Mouse (Mus musculus): ENCODE measurements at regions not wholly inside any gene's neighbourhood (a gene's known extent, or its start where the extent isn't known, plus 50 kb on each side); places are given as distances from the start of the nearest gene placed in this dataset.

GRCm38 (mm10) chr6:139210256-139210655, 291.5 kb downstream of the Rergl start:
- no peak overlapping the region for H3K4me3 ChIP-seq (replicated peaks)
- 60% methylated on average over 2 of the region's 2 CpGs for WGBS
- H3K4me1 ChIP-seq, result no peaks in the 10 kb centered on the region
- no peak overlapping the region for H3K4me2 ChIP-seq
- no peaks in the 10 kb centered on the region for H3K27me3 ChIP-seq (replicated peaks)
- H3K9me3 ChIP-seq (replicated peaks), result no peaks in the 10 kb centered on the region; the same call in 1 of the 2 replicates
- H3K27ac ChIP-seq (replicated peaks), result no peak overlapping the region
- no peak for ATAC-seq (ENCODE audit: low FRiP score)
- H3K36me3 ChIP-seq, result no peaks in the 10 kb centered on the region
- H3K9ac ChIP-seq (replicated peaks), result no peak overlapping the region

DNA sequence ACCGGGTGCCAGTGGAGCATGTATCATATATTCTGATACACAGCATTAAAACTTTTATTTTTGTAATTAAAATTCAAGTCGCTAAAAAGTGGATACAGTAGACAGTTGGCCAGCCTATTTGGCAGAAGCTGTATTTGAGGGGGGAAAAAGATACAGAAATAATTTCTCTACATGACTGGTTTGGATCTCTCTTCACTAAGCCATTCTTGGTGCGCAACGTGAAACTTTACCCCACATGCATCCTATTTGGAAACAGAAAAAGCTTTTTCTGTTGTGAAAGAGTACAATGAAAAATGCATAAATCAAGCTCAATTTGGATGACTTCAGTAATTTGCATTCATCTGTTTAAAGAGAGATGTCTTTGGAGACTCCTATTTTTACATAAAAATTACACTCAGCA, 303.2 kb downstream of the Rergl start:
- 76% methylated on average over 4 of the region's 4 CpGs for WGBS
- ATAC-seq (ENCODE audit: low FRiP score), result no peak

GRCm38 (mm10) chr6:139186431-139186830, 315.3 kb downstream of the Rergl start:
- 71% methylated on average over 8 of the region's 8 CpGs for WGBS
- Histone ChIP-seq H3K4me2 (no peak overlapping the region), H3K4me3 (replicated peaks) (no peak overlapping the region), H3K27me3 (replicated peaks) (no peaks in the 10 kb centered on the region), H3K9me3 (replicated peaks) (no peaks in the 10 kb centered on the region), H3K9ac (replicated peaks) (no peak overlapping the region), H3K4me1 (no peaks in the 10 kb centered on the region), H3K36me3 (no peaks in the 10 kb centered on the region), H3K27ac (replicated peaks) (no peak overlapping the region)
- ATAC-seq (ENCODE audit: low FRiP score), result no peak

More for the DNA sequence above, 303.2 kb downstream of the Rergl start:
- no peak overlapping the region for H3K4me3 ChIP-seq (replicated peaks)
- H3K36me3 ChIP-seq, result no peaks in the 10 kb centered on the region
- no peak overlapping the region for H3K27ac ChIP-seq (replicated peaks)
- H3K9me3 ChIP-seq (replicated peaks), result no peaks in the 10 kb centered on the region
- no peaks in the 10 kb centered on the region for H3K27me3 ChIP-seq (replicated peaks)
- H3K4me2 ChIP-seq, result no peak overlapping the region
- H3K9ac ChIP-seq (replicated peaks), result no peak overlapping the region
- H3K4me1 ChIP-seq, result no peaks in the 10 kb centered on the region

- WGBS, result 77% methylated on average over 6 of the region's 6 CpGs
- H3K9ac ChIP-seq (replicated peaks), result no peak overlapping the region
- H3K9me3 ChIP-seq (replicated peaks), result no peaks in the 10 kb centered on the region
- no peak overlapping the region for H3K27ac ChIP-seq (replicated peaks)
- H3K4me1 ChIP-seq, result no peaks in the 10 kb centered on the region
- no peak overlapping the region for H3K4me3 ChIP-seq (replicated peaks)
- H3K36me3 ChIP-seq, result no peaks in the 10 kb centered on the region
- no peak for ATAC-seq (ENCODE audit: low FRiP score)
- H3K27me3 ChIP-seq (replicated peaks), result no peaks in the 10 kb centered on the region
- no peak overlapping the region for H3K4me2 ChIP-seq
Measured at GRCm38 (mm10) chr6:139160352-139160751, 341.4 kb downstream of the Rergl start.

DNA sequence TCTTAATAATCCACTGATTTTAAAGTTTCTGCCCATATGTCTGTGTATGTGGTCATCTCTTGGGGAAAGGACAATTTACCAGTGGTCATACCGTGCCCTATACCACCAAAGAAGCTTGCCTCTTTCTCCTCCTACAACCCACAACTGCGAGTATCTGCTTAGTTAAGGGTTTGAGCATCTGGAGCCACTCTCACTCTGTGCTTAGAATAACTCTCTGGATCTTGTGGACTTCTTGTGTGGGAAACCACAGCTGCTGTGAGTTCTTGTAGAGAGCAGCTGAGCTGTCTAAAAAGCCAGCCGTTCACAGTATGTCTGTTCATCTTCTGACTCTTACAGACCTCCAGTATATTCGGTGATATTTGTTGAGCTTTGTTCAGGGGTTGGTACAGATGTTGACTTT, 342.0 kb downstream of the Rergl start:
- Histone ChIP-seq H3K9ac (replicated peaks) (no peak overlapping the region), H3K27me3 (replicated peaks) (no peaks in the 10 kb centered on the region)
- no peak for ATAC-seq (ENCODE audit: low FRiP score)

GRCm38 (mm10) chr6:139154802-139155201, 347.0 kb downstream of the Rergl start:
- 97% methylated on average over 1 of the region's 1 CpGs for whole genome bisulfite sequencing
- H3K27ac ChIP-seq (replicated peaks), result no peak overlapping the region
- H3K4me3 ChIP-seq (replicated peaks), result no peak overlapping the region
- H3K4me1 ChIP-seq, result no peaks in the 10 kb centered on the region
- no peak overlapping the region for H3K9ac ChIP-seq (replicated peaks)
- no peaks in the 10 kb centered on the region for H3K36me3 ChIP-seq
- ATAC-seq (ENCODE audit: low FRiP score), result no peak
- no peaks in the 10 kb centered on the region for H3K27me3 ChIP-seq (replicated peaks)
- no peak overlapping the region for H3K4me2 ChIP-seq
- H3K9me3 ChIP-seq (replicated peaks), result no peaks in the 10 kb centered on the region

More for the DNA sequence above, 342.0 kb downstream of the Rergl start:
- 85% methylated on average over 4 of the region's 4 CpGs for WGBS
- no peak overlapping the region for H3K27ac ChIP-seq (replicated peaks)
- H3K36me3 ChIP-seq, result no peaks in the 10 kb centered on the region
- no peaks in the 10 kb centered on the region for H3K4me1 ChIP-seq
- no peaks in the 10 kb centered on the region for H3K9me3 ChIP-seq (replicated peaks)
- H3K4me2 ChIP-seq, result no peak overlapping the region
- H3K4me3 ChIP-seq (replicated peaks), result no peak overlapping the region

- H3K27ac ChIP-seq (replicated peaks), result no peak overlapping the region
- WGBS, result 76% methylated on average over 6 of the region's 6 CpGs
- no peak overlapping the region for H3K4me2 ChIP-seq
- no peak overlapping the region for H3K9ac ChIP-seq (replicated peaks)
- H3K4me1 ChIP-seq, result no peaks in the 10 kb centered on the region
- ATAC-seq (ENCODE audit: low FRiP score), result no peak
- H3K36me3 ChIP-seq, result no peaks in the 10 kb centered on the region
- H3K4me3 ChIP-seq (replicated peaks), result no peak overlapping the region
- H3K27me3 ChIP-seq (replicated peaks), result no peaks in the 10 kb centered on the region
- H3K9me3 ChIP-seq (replicated peaks), result no peaks in the 10 kb centered on the region
Measured at GRCm38 (mm10) chr6:139135693-139136092, 366.1 kb downstream of the Rergl start.

- no peak overlapping the region for H3K4me2 ChIP-seq
- no peaks in the 10 kb centered on the region for H3K4me1 ChIP-seq
- no peaks in the 10 kb centered on the region for H3K9me3 ChIP-seq (replicated peaks)
- H3K36me3 ChIP-seq, result no peaks in the 10 kb centered on the region
- no peak for ATAC-seq (ENCODE audit: low FRiP score)
- no peaks in the 10 kb centered on the region for H3K27me3 ChIP-seq (replicated peaks)
- H3K27ac ChIP-seq (replicated peaks), result no peak overlapping the region
- no peak overlapping the region for H3K9ac ChIP-seq (replicated peaks)
- WGBS, result 77% methylated on average over 15 of the region's 15 CpGs
- no peak overlapping the region for H3K4me3 ChIP-seq (replicated peaks)
Measured at GRCm38 (mm10) chr6:139132083-139132679, 369.6 kb downstream of the Rergl start.

GRCm38 (mm10) chr6:139108263-139108662, 393.5 kb downstream of the Rergl start:
- H3K4me3 ChIP-seq (replicated peaks), result no peak overlapping the region
- H3K36me3 ChIP-seq, result no peaks in the 10 kb centered on the region
- H3K9me3 ChIP-seq (replicated peaks), result no peaks in the 10 kb centered on the region
- 73% methylated on average over 6 of the region's 6 CpGs for WGBS
- no peaks in the 10 kb centered on the region for H3K4me1 ChIP-seq
- no peak overlapping the region for H3K4me2 ChIP-seq
- no peak overlapping the region for H3K27ac ChIP-seq (replicated peaks)
- no peak for ATAC-seq (ENCODE audit: low FRiP score)
- H3K9ac ChIP-seq (replicated peaks), result no peak overlapping the region
- no peaks in the 10 kb centered on the region for H3K27me3 ChIP-seq (replicated peaks)

DNA sequence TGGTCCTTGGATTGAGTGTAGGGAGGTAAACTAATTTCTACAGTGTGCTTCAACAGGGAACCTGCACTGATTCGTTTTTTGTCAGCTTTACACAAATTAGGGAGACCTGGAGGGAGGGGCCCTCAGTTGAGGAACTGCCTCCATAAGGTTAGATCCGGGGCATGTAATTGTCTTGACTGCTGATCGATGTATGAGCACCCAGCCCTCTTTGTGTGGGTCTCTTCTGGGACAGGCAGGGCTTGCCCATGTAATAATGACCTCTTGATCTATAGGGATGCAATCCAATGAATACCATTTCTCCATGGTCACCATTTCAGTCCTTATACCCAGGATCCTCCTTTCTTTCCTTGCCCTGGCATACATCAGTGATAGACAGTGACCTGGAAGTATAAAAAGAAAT, 398.4 kb downstream of the Rergl start:
- H3K9ac ChIP-seq (replicated peaks), result no peak overlapping the region
- no peaks in the 10 kb centered on the region for H3K9me3 ChIP-seq (replicated peaks)
- no peak overlapping the region for H3K4me2 ChIP-seq
- no peaks in the 10 kb centered on the region for H3K4me1 ChIP-seq
- no peaks in the 10 kb centered on the region for H3K27me3 ChIP-seq (replicated peaks)
- H3K4me3 ChIP-seq (replicated peaks), result no peak overlapping the region
- no peak overlapping the region for H3K27ac ChIP-seq (replicated peaks)
- ATAC-seq (ENCODE audit: low FRiP score), result no peak
- WGBS, result 33% methylated on average over 3 of the region's 3 CpGs
- H3K36me3 ChIP-seq, result no peaks in the 10 kb centered on the region

DNA sequence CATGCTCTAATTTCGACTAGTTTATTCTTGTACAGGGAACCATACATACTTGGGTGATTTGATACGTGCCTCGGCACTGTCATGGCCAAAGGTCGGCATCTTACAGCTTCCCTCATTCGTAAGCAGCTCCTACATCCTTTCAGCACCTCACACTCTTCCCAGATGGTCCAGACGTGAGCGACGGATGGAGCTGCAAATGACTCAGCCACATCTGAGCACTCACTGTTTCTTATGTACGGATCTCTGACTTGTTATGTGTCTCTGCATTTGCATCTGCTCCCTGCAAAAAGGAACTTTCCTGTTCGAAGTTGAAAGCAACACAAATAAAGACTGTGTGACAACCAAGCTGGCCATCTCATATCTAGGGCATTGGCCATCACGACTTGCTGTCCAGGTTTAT, 402.5 kb downstream of the Rergl start:
- H3K4me3 ChIP-seq (replicated peaks), result no peak overlapping the region
- no peak overlapping the region for H3K4me2 ChIP-seq
- ATAC-seq (ENCODE audit: low FRiP score), result no peak
- H3K27ac ChIP-seq (replicated peaks), result no peak overlapping the region
- H3K9me3 ChIP-seq (replicated peaks), result no peaks in the 10 kb centered on the region
- no peaks in the 10 kb centered on the region for H3K4me1 ChIP-seq
- WGBS, result 92% methylated on average over 11 of the region's 11 CpGs
- no peak overlapping the region for H3K9ac ChIP-seq (replicated peaks)
- no peaks in the 10 kb centered on the region for H3K27me3 ChIP-seq (replicated peaks)
- no peaks in the 10 kb centered on the region for H3K36me3 ChIP-seq

DNA sequence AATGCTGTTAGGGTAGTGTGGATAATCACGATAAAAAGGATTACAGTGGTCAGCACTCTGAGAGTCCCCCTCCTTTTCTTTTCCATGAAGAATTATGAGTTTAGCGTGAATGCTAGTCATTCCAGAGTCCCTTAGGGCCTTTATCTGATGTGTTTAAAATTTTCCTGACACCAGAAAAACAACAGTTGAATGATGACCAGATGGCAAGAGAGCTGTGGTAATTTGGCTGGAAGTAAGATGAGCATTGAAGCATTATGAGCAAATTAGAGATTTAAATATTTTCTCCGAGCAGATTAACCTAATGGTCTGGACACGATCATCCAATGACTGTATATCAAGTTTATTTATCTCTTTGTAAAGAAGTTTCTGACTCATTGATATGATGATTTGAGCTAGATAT, 417.1 kb upstream of the Igbp1b start:
- Histone ChIP-seq H3K9ac (replicated peaks) (no peak overlapping the region), H3K4me2 (no peak overlapping the region), H3K4me3 (replicated peaks) (no peak overlapping the region), H3K27ac (replicated peaks) (no peak overlapping the region), H3K4me1 (no peaks in the 10 kb centered on the region), H3K36me3 (no peaks in the 10 kb centered on the region), H3K9me3 (replicated peaks) (no peaks in the 10 kb centered on the region), H3K27me3 (replicated peaks) (no peaks in the 10 kb centered on the region)
- no peak for ATAC-seq (ENCODE audit: low FRiP score)
- 38% methylated on average over 4 of the region's 4 CpGs for WGBS

- Histone ChIP-seq H3K27ac (replicated peaks) (no peak overlapping the region), H3K9me3 (replicated peaks) (no peaks in the 10 kb centered on the region), H3K36me3 (no peaks in the 10 kb centered on the region), H3K9ac (replicated peaks) (no peak overlapping the region), H3K4me2 (no peak overlapping the region), H3K4me3 (replicated peaks) (no peak overlapping the region), H3K27me3 (replicated peaks) (no peaks in the 10 kb centered on the region), H3K4me1 (no peaks in the 10 kb centered on the region)
- no peak for ATAC-seq (ENCODE audit: low FRiP score)
- 83% methylated on average over 3 of the region's 3 CpGs for WGBS
Measured at GRCm38 (mm10) chr6:139027696-139028095, 369.4 kb upstream of the Igbp1b start.
